Mouse (Mus musculus) kidney, adult 11 months (tissue): ENCODE measurements around the gene Tnip1.
A peak's percentile ranks its signal among the peaks of the same experiment; 100 is the strongest.

ENCODE experiments used
- DNase-seq: peaks from one replicate; pipeline ENCODE4 v3.0.0; 2022

Tnip1 gene

DNA sequence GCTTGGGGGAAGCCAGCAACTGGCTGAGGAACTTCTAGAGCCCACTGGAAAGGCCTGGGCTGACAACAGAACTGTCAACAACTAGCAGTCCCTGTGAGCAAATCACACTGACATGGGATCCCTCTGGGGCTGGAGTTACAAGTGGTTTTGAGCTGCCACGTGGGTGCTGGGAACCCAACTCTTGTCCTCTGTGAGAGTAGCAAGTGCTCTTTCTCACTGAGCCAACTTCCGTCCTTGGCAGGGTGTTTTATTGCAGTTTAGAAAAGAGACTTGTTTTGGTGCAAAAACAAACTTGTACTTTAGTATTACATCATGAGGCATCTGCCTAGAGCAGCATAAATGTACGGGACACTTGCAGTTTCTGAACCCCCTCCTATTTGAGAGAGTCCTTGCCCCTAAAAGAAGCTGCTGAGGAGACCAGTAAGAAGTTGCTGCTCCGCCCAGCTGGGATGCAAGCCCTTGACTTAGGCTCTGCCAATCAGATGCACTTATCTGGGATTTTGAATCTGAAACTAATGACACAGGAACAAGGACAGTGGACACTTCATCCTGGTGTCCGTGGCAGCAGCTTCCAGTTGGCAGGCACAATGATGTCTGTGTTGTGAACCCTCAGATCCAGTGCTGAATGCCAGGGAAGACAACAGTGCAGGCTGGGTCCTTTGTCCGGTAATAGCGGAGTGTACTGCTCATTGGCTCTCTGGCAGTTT, 90.7 kb downstream of the Tnip1 start:
- DNase-seq, result no peak

DNA sequence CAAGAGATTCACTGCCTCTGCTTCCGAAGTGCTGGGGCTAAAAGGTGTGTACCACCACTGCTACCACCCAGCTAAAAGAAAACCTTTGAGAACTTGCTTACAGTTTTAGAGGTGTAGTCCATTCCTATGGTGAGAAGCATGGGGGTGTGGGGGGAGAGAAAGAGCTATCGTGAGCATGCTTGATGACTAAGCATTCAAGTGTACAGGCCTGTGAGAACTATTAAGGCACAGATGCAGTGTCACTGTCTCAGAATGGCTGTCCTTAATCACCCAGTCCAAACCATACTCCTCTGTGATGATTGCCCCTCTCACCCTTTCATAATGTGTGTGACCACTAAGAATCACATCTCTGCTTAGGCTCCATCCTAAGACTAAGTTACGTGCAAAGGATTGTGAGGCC, 93.4 kb downstream of the Tnip1 start:
- no peak for DNase-seq

GRCm38 (mm10) chr11:54868445-54868844, 94.3 kb downstream of the Tnip1 start:
- DNase-seq, result no peak

GRCm38 (mm10) chr11:54867903-54868434, 94.7 kb downstream of the Tnip1 start:
- peak; percentile 11 for DNase-seq

DNA sequence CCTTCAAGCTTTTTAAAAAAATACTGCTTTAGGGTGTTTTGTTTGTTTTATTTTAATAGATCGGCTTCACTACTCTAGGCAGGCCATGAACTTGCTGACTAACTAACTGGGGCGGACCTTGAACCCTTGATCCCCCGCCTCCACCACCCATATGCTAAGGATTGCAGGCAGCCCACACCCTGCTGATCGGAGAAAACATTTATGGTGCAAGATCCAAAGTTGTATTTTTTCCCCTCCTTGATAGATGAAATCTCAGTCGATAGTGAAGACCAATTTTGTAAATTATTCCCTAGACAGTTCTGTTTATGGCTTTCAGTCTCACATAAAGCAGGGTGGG, 95.7 kb downstream of the Tnip1 start:
- peak; percentile 71 for DNase-seq

DNA sequence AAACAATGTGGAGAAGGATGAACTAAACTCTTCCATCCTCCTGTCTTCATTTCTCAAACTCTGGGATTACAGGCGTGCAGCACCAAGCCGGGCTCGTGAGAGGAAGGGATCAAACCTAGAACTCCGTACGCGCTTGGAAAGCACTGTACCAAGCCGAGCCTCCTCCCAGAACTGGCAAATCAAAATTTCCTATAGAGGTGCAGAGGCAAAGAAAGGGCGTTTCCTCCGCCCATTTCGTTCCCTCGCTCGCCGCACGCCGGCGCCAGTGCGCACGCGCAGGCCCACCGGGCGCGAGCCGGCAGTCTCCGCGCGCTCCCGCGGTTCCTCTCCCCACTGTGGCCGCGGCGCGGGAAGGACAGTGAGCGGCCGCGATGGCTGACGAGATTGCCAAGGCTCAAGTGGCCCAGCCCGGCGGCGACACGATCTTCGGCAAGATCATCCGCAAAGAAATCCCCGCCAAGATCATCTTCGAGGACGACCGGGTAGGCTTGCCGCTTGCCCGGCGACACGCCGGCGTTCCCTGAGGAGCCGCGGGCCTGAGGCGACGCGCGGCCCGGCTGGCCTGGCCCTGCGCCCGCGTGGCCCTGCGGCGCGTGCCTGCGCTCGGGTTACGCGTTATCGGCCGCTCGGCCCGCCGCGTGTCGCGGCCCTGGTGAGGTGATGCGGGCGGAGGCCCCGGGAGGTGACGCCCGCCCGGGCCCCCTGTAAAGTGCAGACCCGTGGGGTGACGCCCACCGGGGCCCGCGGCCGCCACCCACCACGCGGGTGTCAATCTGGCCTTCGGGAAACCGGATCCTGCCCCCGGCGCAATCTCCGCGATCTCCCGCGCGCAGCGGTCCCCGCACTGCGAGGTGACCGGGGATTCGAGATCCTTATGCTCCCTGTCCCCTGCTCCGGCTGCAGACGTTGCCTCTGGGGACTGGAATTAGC, 96.3 kb downstream of the Tnip1 start, which contains the start of gene Hint1:
Gene Hint1 (plus strand): TSS at position 265 of the 930 bp plus-strand sequence.
- DNase-seq, result peak; percentile 92

GRCm38 (mm10) chr11:54865330-54866085, 97.2 kb downstream of the Tnip1 start:
- no peak for DNase-seq

- peak; percentile 44 for DNase-seq
Measured at GRCm38 (mm10) chr11:54862621-54863520, 99.8 kb downstream of the Tnip1 start.

- no peak for DNase-seq
Measured at GRCm38 (mm10) chr11:54861471-54862420, 101.0 kb downstream of the Tnip1 start.
